Mouse (Mus musculus): ENCODE data around the gene Col12a1. TPM values are rescaled to one million over a fixed set of nuclear protein-coding genes. Genes with fewer than 3 reads are reported as not detected.

Gene Col12a1
- polyA plus RNA-seq, 1 experiment from 2014 or later = 84.9 TPM

- Histone ChIP-seq H3K27ac (peak overlapping the region; percentile 39; the same call in 1 of the 2 replicates), H3K36me3 (peaks cover 35% of the 10 kb centered on the region)
- ATAC-seq (ENCODE audit: insufficient number of reproducible peaks, insufficient read depth, low FRiP score, low TSS enrichment, low read depth) = no peak
These were observed 119.0 kb downstream of the Col12a1 start for GRCm38 (mm10) chr9:79599395-79600236.

DNA sequence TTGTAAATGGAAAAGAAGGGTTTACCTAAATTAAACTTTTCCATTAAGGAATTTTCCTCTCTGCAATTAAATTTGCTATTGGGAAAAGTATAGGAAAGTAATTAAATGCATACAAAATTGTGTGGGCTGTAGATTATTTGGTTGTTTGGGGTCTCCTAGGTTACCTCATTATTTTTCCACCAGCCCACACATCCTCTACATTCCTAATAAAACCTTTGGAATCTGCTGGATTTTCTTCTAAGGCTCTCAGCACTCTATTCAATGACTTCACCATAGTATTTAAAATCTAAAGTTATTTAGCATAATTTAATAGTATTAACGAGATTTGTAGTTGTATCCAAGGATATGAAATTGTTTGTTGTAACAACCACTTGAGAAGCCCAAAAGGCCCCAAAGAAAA is 120.1 kb downstream of the Col12a1 start:
- Histone ChIP-seq H3K27me3 (no peaks in the 10 kb centered on the region), H3K27ac (no peak overlapping the region), H3K9me3 (no peaks in the 10 kb centered on the region), H3K9ac (no peak overlapping the region), H3K4me2 (no peak overlapping the region), H3K4me1 (peaks cover 7% of the 10 kb centered on the region; the same call in 1 of the 2 replicates), H3K4me3 (no peak overlapping the region), H3K36me3 (peaks cover 29% of the 10 kb centered on the region)
- WGBS = 61% methylated on average over 1 of the region's 1 CpGs
- ATAC-seq (ENCODE audit: insufficient number of reproducible peaks, insufficient read depth, low FRiP score, low TSS enrichment, low read depth) = no peak

More at GRCm38 (mm10) chr9:79599395-79600236, 119.0 kb downstream of the Col12a1 start:
- no peaks in the 10 kb centered on the region for H3K27me3 ChIP-seq
- H3K4me3 ChIP-seq = no peak overlapping the region
- H3K9me3 ChIP-seq = no peaks in the 10 kb centered on the region
- H3K9ac ChIP-seq = no peak overlapping the region
- H3K4me1 ChIP-seq = peaks cover 15% of the 10 kb centered on the region
- H3K4me2 ChIP-seq = no peak overlapping the region
- 88% methylated on average over 20 of the region's 20 CpGs for WGBS

DNA sequence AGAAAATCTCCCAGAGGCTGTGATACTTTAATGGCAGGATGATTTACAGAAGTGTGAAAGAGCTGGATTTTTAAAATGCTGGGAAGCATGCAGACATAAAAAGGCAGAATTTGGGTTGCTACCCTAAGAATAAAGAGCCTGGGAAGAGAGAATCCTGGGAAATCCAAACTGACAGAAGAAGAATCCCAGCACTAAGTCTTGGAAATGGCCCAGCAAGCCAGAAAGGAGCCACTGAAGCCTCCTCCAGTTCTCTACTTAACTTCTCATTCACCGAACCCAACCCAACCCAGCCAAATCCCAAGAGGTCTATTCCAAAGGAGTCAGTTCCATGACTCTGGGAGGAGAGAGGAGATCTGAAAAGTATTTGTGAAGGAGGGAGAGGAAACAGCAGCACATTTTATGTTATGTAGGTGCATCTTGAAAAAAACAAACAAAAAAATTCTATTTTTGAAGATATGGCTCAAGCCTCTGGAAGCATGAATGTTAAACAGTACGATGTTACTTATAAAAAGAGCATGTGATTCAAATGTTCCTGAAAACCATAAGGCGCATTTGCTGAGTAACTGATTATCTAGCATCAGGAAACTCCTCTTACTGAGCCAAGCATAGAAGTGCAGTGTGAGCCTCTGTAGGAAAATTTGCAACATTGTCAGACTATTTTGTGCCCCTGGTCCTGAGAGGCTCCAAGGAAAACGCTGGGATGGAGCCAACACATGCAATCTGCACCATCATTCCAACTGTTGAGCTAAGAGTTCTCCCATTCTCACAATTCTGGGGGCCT is 132.0 kb downstream of the Col12a1 start:
- H3K9me3 ChIP-seq = no peaks in the 10 kb centered on the region
- no peak overlapping the region for H3K27ac ChIP-seq
- H3K4me2 ChIP-seq = no peak overlapping the region
- no peak overlapping the region for H3K4me3 ChIP-seq
- H3K9ac ChIP-seq = no peak overlapping the region
- H3K27me3 ChIP-seq = no peaks in the 10 kb centered on the region
- ATAC-seq (ENCODE audit: insufficient number of reproducible peaks, insufficient read depth, low FRiP score, low TSS enrichment, low read depth) = no peak
- H3K36me3 ChIP-seq = no peaks in the 10 kb centered on the region
- 79% methylated on average over 4 of the region's 4 CpGs for WGBS
- H3K4me1 ChIP-seq = no peaks in the 10 kb centered on the region

DNA sequence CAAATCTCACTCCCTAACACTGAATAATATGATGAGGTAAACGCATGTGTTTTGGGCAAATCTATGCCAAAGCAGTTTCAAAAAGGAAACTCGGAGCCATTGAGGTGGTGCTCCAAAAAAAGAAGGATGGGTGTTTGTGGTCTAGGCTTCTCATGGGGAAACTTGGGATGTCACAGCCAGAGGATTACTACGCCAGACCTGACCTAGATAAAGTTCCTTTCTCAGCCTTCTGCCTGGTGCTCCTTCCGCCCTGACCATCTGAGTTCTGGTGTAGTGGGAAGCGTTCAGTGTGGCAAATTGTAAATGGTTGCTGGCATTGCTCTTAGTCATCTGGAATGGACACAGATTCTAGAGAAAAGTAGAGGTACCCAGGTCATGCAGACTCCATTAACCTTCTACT is 151.8 kb downstream of the Col12a1 start:
- 91% methylated on average over 5 of the region's 5 CpGs for WGBS

GRCm38 (mm10) chr9:79553297-79553696 is 165.3 kb downstream of the Col12a1 start:
- Histone ChIP-seq H3K4me3 (no peak overlapping the region), H3K27ac (no peak overlapping the region), H3K9me3 (no peaks in the 10 kb centered on the region), H3K9ac (no peak overlapping the region), H3K36me3 (no peaks in the 10 kb centered on the region), H3K4me2 (no peak overlapping the region), H3K27me3 (no peaks in the 10 kb centered on the region), H3K4me1 (no peaks in the 10 kb centered on the region)
- 50% methylated on average over 2 of the region's 2 CpGs for WGBS
- ATAC-seq (ENCODE audit: insufficient number of reproducible peaks, insufficient read depth, low FRiP score, low TSS enrichment, low read depth) = no peak

More for the DNA sequence above, 151.8 kb downstream of the Col12a1 start:
- no peaks in the 10 kb centered on the region for H3K9me3 ChIP-seq
- no peak overlapping the region for H3K4me3 ChIP-seq
- no peak overlapping the region for H3K4me2 ChIP-seq
- 0 out of 2 replicates have a peak, but pooled peaks cover 14% of the 10 kb centered on the region for H3K4me1 ChIP-seq
- ATAC-seq (ENCODE audit: insufficient number of reproducible peaks, insufficient read depth, low FRiP score, low TSS enrichment, low read depth) = no peak
- H3K27me3 ChIP-seq = no peaks in the 10 kb centered on the region
- no peaks in the 10 kb centered on the region for H3K36me3 ChIP-seq
- no peak overlapping the region for H3K9ac ChIP-seq
- H3K27ac ChIP-seq = no peak overlapping the region

Other genes starting within 250 kb of the Col12a1 start
- gene Cox7a2, start 41.0 kb upstream of the Col12a1 start, polyA plus RNA-seq (2015; fragmentation: Nextera tagmentation; extraction: Ambion mirVana) = 640 and 679 TPM in 2 replicates
- gene Tmem30a, start 74.7 kb upstream of the Col12a1 start, polyA plus RNA-seq (2015; fragmentation: Nextera tagmentation; extraction: Ambion mirVana) = 45.7 and 53.9 TPM in 2 replicates